Mouse (Mus musculus) granulocyte monocyte progenitor cell, adult 5-6 weeks (primary cell): Measurements from ENCODE around the gene Fam117b. TPM values are rescaled to one million over a fixed set of nuclear protein-coding genes. Genes with fewer than 3 reads are reported as not detected.
A peak's percentile ranks its signal among the peaks of the same experiment; 100 is the strongest.

Experiments used
- ATAC-seq: replicated peaks from 2 replicates; pipeline ENCODE4 v1.8.0; 2016; ENCODE audit warnings: mild to moderate bottlenecking, moderate TSS enrichment, inconsistent platforms; ENCODE audit not compliant: poor library complexity, severe bottlenecking
- total RNA-seq, 2 experiments: library from RNA; stranded (forward) in 1 of 2; stranded (reverse) in 1 of 2; fragments of 200-712, 200-1000 nt in 1 of 2; fragments of >200 nt in 1 of 2; fragmentation: Nextera tagmentation in 1 of 2; gene quantifications; 2 replicates each; pipeline ENCODE4 v1.2.3; 2014 to 2017

Gene Fam117b
- total RNA-seq, 2 experiments from 2014 or later = 19.9 to 25.5 TPM

DNA sequence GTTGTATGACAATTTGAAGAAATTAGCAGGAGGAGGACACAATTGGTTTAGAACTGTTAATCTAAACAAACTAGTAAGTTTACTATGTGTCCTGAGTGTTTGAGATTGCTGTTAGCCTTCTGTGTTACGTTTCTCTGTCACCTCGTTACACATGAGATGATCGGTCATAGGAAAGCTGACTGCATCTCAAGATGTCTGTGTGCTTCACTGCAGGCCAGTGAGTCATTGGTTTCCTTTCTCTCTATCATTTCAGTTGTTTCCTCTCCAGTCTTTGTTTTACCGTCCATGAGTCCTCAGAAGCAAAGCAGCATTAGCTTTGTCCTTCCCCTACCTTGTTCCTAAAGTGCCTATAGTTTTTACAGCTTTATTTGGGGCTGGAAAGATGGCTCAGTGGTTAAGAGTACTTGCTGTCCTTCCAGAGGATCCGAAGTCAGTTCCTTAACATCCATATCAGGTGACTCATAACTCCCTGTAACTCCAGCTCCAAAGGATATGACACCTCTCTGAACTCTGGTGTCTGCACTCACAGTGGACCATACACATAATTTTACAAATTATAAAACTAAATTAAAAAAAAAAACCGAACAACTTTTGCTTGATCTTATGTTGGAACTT, 53.5 kb downstream of the Fam117b start:
- ATAC-seq = no peak

DNA sequence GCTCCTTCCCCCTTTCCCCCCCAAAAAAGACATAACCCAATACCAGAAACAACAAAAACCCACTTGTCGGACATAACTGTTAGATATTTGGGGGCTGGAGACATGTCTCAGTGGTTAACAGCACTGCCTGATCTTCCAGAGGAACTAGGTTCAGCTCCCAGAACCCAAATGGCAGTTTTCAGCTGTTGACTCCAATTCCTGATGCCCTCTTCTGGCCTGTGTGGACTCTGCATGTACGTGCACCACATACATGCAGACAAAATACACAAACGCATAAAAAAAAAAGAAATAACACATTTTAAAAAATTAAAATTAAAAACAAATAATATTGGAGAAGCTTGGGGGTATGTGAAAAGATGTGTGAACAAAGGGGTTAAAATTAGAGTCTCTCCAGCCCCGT, 54.5 kb downstream of the Fam117b start:
- no peak for ATAC-seq

DNA sequence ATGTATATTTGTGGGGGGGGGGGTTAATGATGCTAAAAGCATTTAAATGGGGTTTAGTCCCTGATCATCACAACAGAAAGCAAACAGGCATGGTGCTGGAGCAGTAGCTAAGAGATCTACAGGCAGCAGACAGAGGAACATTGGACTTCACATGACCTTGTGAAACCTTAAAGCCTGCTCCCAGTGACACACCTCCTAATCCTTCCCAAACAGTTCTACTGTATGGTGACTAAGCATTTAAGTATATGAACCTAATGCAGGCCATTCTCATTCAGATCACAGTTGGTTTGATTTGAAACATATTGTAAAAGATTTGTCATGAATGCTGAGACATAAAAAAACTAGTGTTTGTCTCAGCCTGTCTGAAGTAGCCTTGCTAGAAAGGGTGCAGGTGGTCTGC, 73.8 kb downstream of the Fam117b start:
- ATAC-seq = no peak

DNA sequence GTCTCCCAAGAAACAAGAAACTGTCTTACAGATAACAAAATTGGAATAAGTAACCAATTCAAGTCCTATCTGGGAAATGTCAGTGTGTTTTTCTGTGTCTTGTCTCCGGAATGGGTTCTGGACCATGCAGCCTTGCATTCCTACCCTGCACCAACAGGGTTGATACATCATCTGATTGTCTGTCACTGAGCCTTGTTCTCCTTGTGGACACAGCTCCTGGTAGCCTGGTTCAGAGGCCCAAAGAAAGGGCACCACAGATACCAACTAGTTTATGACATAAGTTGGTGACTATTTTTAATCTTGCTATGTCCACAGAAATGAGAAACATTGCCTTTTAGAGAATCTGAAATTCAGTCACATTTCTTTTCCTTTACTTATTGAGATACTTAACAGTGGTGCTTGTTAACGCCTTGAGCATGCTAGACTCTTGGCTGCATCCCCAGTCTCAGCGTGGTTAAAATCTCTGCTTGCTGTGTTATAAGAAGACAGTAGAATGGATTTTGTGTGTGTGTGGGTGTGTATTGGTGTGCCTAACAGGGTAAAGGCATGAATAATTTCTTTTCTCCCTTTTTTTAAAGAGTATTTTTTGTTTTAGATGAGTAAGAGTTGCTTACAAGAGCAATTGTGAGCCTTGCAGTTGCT, 74.7 kb downstream of the Fam117b start:
- no peak for ATAC-seq

DNA sequence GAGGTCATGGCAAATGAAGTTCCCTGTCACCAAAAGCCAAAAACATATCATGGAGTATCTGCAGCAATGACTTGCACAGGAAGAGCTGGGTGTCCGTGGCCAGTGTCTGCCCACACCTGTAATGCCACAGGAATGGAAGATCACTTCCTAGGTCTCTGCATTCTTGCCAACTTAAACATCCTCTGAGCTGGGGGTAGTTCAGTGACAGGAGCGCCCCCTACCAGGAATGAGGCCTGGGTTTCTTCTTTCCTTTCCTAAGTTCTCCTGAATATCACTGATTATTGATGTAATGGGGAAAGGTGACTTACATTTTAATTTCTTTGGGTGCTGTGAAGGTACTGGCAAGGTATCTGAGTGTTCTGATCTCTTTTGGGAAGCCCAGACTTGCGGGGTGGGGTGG, 82.8 kb downstream of the Fam117b start:
- no peak for ATAC-seq

DNA sequence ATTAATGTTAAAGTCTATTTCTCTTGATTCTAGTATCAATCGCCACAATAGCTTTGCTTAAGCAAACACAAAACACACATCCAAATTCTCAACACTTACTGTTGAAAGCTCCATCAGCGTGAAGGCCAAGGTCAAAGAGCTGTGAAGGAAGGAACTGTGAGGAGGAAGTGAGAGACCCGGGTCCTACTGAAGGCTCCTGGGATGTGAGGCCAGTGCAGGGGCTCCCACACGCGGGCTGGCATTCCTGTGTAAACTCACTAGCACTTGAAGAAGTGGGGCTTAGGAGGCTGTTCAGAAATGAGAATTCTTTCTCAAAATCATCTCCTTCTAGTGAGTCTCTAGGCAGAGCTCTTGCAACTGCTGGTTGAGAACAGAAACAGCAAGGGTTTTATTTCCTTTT, 84.5 kb downstream of the Fam117b start:
- ATAC-seq = peak; percentile 66

DNA sequence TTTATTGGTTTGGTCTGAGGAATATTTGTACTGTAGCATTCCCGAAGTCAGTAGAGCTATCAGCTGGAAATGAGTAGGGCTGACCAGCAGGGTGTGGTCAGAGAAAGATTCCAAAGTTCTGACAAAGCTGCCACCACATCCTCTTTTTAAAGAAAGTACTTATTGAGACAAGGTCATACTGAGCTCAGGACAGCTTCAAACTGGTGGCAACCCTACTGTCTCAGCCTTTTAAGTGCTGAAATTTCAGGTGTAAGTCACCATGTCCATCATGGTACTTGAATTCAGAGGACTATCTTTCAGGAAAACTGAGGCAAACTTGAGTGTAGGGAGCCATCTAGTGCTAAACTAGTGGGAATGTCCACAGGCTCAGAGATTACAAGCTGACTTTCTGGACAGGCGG, 87.5 kb downstream of the Fam117b start:
- ATAC-seq = peak; percentile 58

DNA sequence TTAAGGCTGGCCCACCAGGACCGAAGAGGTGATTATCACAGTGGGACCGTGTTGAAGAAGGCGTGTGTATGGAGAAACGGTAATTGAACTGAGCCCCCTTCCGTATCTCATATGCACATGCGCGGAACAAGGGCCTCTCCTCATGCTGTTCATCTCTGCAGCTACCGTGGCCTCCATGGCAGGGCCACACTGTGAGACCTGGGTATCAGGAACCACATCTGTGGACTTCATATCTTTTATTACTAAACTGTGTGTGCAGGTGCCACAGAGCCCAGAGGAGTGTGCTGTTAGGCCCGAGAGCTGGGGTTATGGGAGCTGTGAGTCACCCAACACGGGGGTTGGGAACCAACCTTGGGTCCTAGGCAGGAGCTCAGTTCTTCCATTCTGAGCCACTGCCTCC, 94.5 kb downstream of the Fam117b start:
- ATAC-seq = no peak

DNA sequence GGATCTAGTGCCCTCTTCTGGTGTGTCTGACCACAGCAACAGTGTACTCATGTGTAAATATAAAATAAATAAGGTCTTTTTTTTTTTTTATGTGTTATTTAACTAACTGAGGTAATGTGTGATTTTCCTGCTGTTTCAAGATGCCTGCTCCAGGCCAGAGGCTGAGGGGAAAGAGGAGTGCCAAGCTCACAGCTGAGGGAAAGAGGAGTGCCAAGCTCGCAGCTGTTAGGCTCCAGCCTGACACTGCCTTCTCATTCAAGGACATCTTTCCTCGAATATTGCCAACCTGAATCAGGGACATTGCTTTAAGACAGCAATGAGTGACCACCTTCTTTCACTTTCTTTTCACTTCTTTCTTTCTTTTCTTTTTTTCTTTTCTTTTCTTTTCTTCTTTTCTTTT, 95.9 kb downstream of the Fam117b start:
- ATAC-seq = no peak

DNA sequence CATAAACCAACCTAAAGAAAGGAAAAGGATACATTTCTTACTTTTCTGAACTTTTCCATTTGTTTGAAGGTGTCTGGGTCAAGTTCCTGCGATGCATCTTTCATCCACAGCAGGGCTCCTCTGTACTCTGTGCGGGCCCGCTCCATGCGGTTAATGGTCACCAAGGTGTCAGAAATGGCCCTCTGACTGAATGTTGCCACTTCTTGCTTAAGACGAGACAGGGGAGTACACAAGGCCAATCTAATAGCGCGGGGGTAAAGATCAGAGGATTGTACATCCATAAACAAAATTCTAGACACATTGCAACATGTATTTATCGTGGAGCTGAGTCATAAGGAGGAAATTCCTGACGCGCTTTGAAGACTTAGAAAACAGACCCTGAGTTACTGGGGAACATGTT, 101.0 kb downstream of the Fam117b start:
- ATAC-seq = no peak

DNA sequence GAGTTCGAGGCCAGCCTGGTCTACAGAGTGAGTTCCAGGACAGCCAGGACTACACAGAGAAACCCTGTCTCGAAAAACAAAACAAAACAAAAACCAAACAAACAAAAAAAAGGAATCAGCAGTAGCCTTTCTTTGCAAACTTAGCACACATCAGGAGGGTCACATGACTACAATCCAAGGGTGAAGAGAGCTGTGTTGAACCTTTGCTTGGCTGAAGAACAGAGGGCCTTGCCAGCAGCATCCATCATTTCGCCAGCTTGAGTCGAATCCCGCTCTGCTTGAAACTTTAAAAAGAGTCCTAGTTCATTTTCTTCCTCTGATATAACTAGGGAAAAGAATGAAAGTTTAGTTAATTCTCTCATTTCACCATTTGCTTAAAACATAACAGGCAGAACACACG, 102.7 kb downstream of the Fam117b start:
- ATAC-seq = no peak

DNA sequence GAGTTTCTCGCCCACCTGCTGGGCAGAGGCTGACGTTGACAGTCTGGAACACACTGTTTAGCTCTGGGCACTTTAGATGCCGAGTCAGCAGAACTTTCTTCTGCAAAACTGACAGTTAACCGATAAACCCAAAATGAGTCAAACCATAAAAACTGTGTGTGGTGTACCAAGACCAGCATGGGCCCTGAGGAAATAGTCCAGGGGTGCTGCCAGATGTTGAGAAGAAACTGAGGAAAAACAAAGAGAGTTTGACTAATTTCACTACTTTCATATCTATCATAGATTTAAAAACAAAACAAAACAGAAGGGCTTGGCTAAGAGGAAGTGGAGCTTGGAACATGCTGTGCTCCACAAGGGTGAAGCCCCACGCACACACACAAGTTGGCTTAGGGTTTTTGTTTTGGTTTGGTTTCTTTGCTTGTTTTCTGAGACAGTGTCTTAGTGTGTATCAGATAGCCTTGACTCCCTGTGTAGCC, 103.4 kb downstream of the Fam117b start:
- peak; percentile 55; the same call in 1 of the 2 replicates for ATAC-seq

DNA sequence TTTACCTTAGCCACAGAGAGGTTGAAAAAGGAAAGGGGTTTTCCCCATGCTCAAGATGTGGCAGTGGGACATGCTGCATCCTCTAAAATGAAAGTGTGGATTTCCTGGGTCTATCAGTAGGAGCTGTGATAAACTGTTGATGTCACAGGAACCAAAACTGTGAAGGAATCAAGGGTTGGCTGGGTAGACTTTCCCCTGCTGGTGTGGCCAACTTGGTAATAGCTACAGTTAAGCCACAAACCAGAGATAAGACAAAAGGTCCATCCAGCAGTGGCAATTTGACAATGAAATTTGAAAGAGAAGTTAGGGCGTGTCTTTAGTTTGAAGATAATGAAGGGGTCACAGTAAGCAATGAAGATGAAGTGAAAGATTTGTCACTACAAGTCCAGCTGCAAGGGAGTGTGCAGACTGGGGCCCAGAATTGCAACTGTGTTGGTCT, 104.2 kb downstream of the Fam117b start:
- peak; percentile 41; the same call in 1 of the 2 replicates for ATAC-seq

Other genes with a start within 250 kb of the Fam117b start
- gene Sumo1, start 242.2 kb upstream of the Fam117b start, total RNA-seq (2014; fragmentation: Nextera tagmentation) = 216 and 240 TPM in 2 replicates
- gene Sumo1, start 242.2 kb upstream of the Fam117b start, total RNA-seq (2017) = 174 and 183 TPM in 2 replicates
- 141 and 193 TPM in 2 replicates for gene Nop58, start 228.0 kb upstream of the Fam117b start, total RNA-seq (2014; fragmentation: Nextera tagmentation)
- 1,413 and 1,436 TPM in 2 replicates for gene Nop58, start 228.0 kb upstream of the Fam117b start, total RNA-seq (2017)
- gene Bmpr2, start 149.6 kb upstream of the Fam117b start, total RNA-seq (2014; fragmentation: Nextera tagmentation) = 12.5 and 14.5 TPM in 2 replicates
- gene Bmpr2, start 149.6 kb upstream of the Fam117b start, total RNA-seq (2017) = 5.7 and 11.8 TPM in 2 replicates
- gene Ica1l, start 130.2 kb downstream of the Fam117b start, total RNA-seq (2014; fragmentation: Nextera tagmentation) = not detected in 2 replicates
- gene Ica1l, start 130.2 kb downstream of the Fam117b start, total RNA-seq (2017) = 0.10 and 0.86 TPM in 2 replicates
- gene Carf, start 185.2 kb downstream of the Fam117b start, total RNA-seq (2014; fragmentation: Nextera tagmentation) = 10.8 and 14.1 TPM in 2 replicates
- 5.3 and 13.6 TPM in 2 replicates for gene Carf, start 185.2 kb downstream of the Fam117b start, total RNA-seq (2017)
- gene Wdr12, start 185.6 kb downstream of the Fam117b start, total RNA-seq (2014; fragmentation: Nextera tagmentation) = 66.8 and 67.0 TPM in 2 replicates
- gene Wdr12, start 185.6 kb downstream of the Fam117b start, total RNA-seq (2017) = 95.6 and 116 TPM in 2 replicates